Mouse (Mus musculus): ENCODE data around the gene Arhgap23. TPM values are rescaled to one million over a fixed set of nuclear protein-coding genes. Genes with fewer than 3 reads are reported as not detected.
A peak's percentile ranks its signal among the peaks of the same experiment; 100 is the strongest.

Arhgap23 gene
- polyA plus RNA-seq, 1 experiment from 2014 or later = 4.3 TPM

DNA sequence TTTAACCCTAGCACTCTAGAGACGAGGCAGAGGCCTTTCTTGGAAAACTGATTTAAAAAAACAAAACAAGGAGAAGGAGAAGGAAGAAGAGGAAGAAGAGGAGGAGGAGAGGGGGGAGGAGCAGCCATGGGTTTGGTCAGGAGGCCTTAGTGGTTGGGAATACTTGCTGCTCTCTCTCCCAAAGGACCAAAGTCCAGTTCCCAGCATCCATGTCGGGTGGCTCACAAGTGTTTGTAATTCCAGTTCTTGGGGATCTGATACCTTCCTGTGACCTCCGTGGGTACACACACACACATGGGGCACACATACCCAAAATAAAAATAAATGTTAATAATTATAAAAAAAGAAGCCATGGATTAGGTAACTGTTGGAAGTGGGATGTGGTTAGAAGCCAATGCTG lies 35.3 kb upstream of the Arhgap23 start:
- no peak overlapping the region for H3K9ac ChIP-seq (ENCODE audit: low read length)
- no peak for DNase-seq (ENCODE audit: low spot score)
- no peaks in the 10 kb centered on the region for H3K4me1 ChIP-seq (replicated peaks; ENCODE audit: control insufficient read depth, insufficient read depth)
- H3K27ac ChIP-seq (replicated peaks) = no peak overlapping the region
- 54% methylated on average over 3 of the region's 3 CpGs for WGBS
- no peak for TF ChIP-seq EP300 (optimal IDR thresholded peaks at IDR 0.05)
- no peak for TF ChIP-seq CTCF (IDR thresholded peaks at IDR 0.05; ENCODE audit: low read depth)
- no peak for ATAC-seq (ENCODE audit: low FRiP score, low TSS enrichment)
- no peaks in the 10 kb centered on the region for H3K27me3 ChIP-seq (ENCODE audit: control insufficient read depth, insufficient read depth, low read length)
- no peak overlapping the region for H3K4me2 ChIP-seq (replicated peaks; ENCODE audit: low read depth)
- H3K36me3 ChIP-seq (ENCODE audit: control insufficient read depth, insufficient read depth, low read length) = peaks cover 8% of the 10 kb centered on the region
- H3K9me3 ChIP-seq (ENCODE audit: control insufficient read depth, low read length) = no peaks in the 10 kb centered on the region
- no peak overlapping the region for H3K4me3 ChIP-seq (ENCODE audit: low read depth, low read length)

- H3K9me3 ChIP-seq (ENCODE audit: control insufficient read depth, low read length) = no peaks in the 10 kb centered on the region
- peak overlapping the region; percentile 58 for H3K27ac ChIP-seq (replicated peaks)
- H3K4me3 ChIP-seq (ENCODE audit: low read depth, low read length) = no peak overlapping the region
- 91% methylated on average over 2 of the region's 2 CpGs for WGBS
- TF ChIP-seq CTCF (IDR thresholded peaks at IDR 0.05; ENCODE audit: low read depth) = no peak
- no peak for TF ChIP-seq EP300 (optimal IDR thresholded peaks at IDR 0.05)
- peak; percentile 75; the same call in 1 of the 2 replicates for ATAC-seq (ENCODE audit: low FRiP score, low TSS enrichment)
- H3K9ac ChIP-seq (ENCODE audit: low read length) = no peak overlapping the region
- H3K4me1 ChIP-seq (replicated peaks; ENCODE audit: control insufficient read depth, insufficient read depth) = no peaks in the 10 kb centered on the region
- DNase-seq (ENCODE audit: low spot score) = no peak
- H3K27me3 ChIP-seq (ENCODE audit: control insufficient read depth, insufficient read depth, low read length) = no peaks in the 10 kb centered on the region
- peaks cover 5% of the 10 kb centered on the region for H3K36me3 ChIP-seq (ENCODE audit: control insufficient read depth, insufficient read depth, low read length)
- H3K4me2 ChIP-seq (replicated peaks; ENCODE audit: low read depth) = no peak overlapping the region
These were observed 32.3 kb upstream of the Arhgap23 start for GRCm38 (mm10) chr11:97383017-97383416.

GRCm38 (mm10) chr11:97383764-97384163 lies 31.6 kb upstream of the Arhgap23 start:
- Histone ChIP-seq H3K36me3 (ENCODE audit: control insufficient read depth, insufficient read depth, low read length) (peaks cover under 1% of the 10 kb centered on the region), H3K27ac (replicated peaks) (peak overlapping the region; percentile 58), H3K4me2 (replicated peaks; ENCODE audit: low read depth) (no peak overlapping the region), H3K27me3 (ENCODE audit: control insufficient read depth, insufficient read depth, low read length) (no peaks in the 10 kb centered on the region), H3K4me1 (replicated peaks; ENCODE audit: control insufficient read depth, insufficient read depth) (no peaks in the 10 kb centered on the region), H3K9me3 (ENCODE audit: control insufficient read depth, low read length) (no peaks in the 10 kb centered on the region), H3K4me3 (ENCODE audit: low read depth, low read length) (no peak overlapping the region), H3K9ac (ENCODE audit: low read length) (no peak overlapping the region)
- DNase-seq (ENCODE audit: low spot score) (no peak), ATAC-seq (ENCODE audit: low FRiP score, low TSS enrichment) (no peak)
- WGBS = 40% methylated on average over 2 of the region's 2 CpGs
- TF ChIP-seq EP300 (optimal IDR thresholded peaks at IDR 0.05) (no peak), CTCF (IDR thresholded peaks at IDR 0.05; ENCODE audit: low read depth) (no peak)

- Histone ChIP-seq H3K9ac (ENCODE audit: low read length) (no peak overlapping the region), H3K9me3 (ENCODE audit: control insufficient read depth, low read length) (no peaks in the 10 kb centered on the region), H3K4me1 (replicated peaks; ENCODE audit: control insufficient read depth, insufficient read depth) (no peaks in the 10 kb centered on the region), H3K36me3 (ENCODE audit: control insufficient read depth, insufficient read depth, low read length) (peaks cover 22% of the 10 kb centered on the region), H3K4me3 (ENCODE audit: low read depth, low read length) (no peak overlapping the region), H3K27ac (replicated peaks) (no peak overlapping the region), H3K27me3 (ENCODE audit: control insufficient read depth, insufficient read depth, low read length) (no peaks in the 10 kb centered on the region), H3K4me2 (replicated peaks; ENCODE audit: low read depth) (no peak overlapping the region)
- TF ChIP-seq EP300 (optimal IDR thresholded peaks at IDR 0.05) = no peak
- TF ChIP-seq CTCF (IDR thresholded peaks at IDR 0.05; ENCODE audit: low read depth) = no peak
- ATAC-seq (ENCODE audit: low FRiP score, low TSS enrichment) = 0 out of 2 replicates have a peak, but pooled peaks have one; percentile 51
- 93% methylated on average over 2 of the region's 2 CpGs for WGBS
- no peak for DNase-seq (ENCODE audit: low spot score)
These were observed 27.5 kb upstream of the Arhgap23 start for GRCm38 (mm10) chr11:97387811-97388210.

DNA sequence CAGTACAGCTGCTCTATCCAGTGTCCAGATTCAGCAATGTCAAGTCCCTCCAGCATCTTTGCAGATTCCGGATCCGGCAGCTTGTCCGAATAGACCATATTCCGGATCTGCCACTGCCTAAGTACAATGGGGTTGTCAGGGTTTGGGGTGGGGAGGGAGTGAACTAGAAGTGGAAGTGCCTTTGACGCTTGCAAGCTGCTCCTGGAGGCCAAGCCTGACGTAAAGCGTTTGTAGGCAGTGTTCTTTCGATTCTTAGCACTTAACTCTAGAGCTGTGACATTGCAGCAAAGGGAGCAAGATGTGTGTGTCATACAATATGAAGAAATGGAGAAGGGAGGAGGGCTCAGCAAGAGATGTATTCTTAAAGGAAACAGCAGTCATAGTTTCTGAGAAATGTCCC lies 26.2 kb upstream of the Arhgap23 start:
- DNase-seq (ENCODE audit: low spot score) = no peak
- Histone ChIP-seq H3K4me3 (ENCODE audit: low read depth, low read length) (no peak overlapping the region), H3K4me1 (replicated peaks; ENCODE audit: control insufficient read depth, insufficient read depth) (no peaks in the 10 kb centered on the region), H3K27me3 (ENCODE audit: control insufficient read depth, insufficient read depth, low read length) (no peaks in the 10 kb centered on the region), H3K9ac (ENCODE audit: low read length) (no peak overlapping the region), H3K4me2 (replicated peaks; ENCODE audit: low read depth) (no peak overlapping the region), H3K27ac (replicated peaks) (no peak overlapping the region), H3K9me3 (ENCODE audit: control insufficient read depth, low read length) (no peaks in the 10 kb centered on the region), H3K36me3 (ENCODE audit: control insufficient read depth, insufficient read depth, low read length) (peaks cover 25% of the 10 kb centered on the region)
- 84% methylated on average over 8 of the region's 8 CpGs for WGBS
- no peak for TF ChIP-seq CTCF (IDR thresholded peaks at IDR 0.05; ENCODE audit: low read depth)
- no peak for TF ChIP-seq EP300 (optimal IDR thresholded peaks at IDR 0.05)
- no peak for ATAC-seq (ENCODE audit: low FRiP score, low TSS enrichment)

DNA sequence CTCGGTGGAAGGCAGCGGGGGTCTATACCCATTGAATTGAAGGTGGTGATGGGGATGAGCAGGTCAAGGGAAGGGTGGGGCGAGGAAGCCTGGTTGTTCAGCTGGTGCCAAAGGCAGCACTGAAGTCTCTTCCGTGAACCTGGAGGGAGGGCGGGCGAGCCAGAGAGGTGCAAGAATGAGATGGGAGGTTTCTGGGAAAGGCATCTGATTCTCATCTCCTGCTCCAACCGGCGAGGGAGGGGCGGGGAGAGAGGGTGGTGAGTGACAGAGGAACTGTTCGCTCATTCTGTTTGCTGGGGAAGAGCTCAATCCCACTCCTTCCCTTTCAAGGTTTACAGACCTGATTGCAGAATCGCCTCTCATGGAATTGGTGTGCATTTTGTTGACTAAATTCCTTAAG lies 21.7 kb upstream of the Arhgap23 start:
- TF ChIP-seq CTCF (IDR thresholded peaks at IDR 0.05; ENCODE audit: low read depth) (no peak), EP300 (optimal IDR thresholded peaks at IDR 0.05) (no peak)
- 64% methylated on average over 11 of the region's 11 CpGs for WGBS
- Histone ChIP-seq H3K4me3 (ENCODE audit: low read depth, low read length) (no peak overlapping the region), H3K9ac (ENCODE audit: low read length) (no peak overlapping the region), H3K9me3 (ENCODE audit: control insufficient read depth, low read length) (no peaks in the 10 kb centered on the region), H3K4me2 (replicated peaks; ENCODE audit: low read depth) (no peak overlapping the region), H3K4me1 (replicated peaks; ENCODE audit: control insufficient read depth, insufficient read depth) (no peaks in the 10 kb centered on the region), H3K27me3 (ENCODE audit: control insufficient read depth, insufficient read depth, low read length) (no peaks in the 10 kb centered on the region), H3K27ac (replicated peaks) (no peak overlapping the region), H3K36me3 (ENCODE audit: control insufficient read depth, insufficient read depth, low read length) (peaks cover 25% of the 10 kb centered on the region)
- ATAC-seq (ENCODE audit: low FRiP score, low TSS enrichment) (no peak), DNase-seq (ENCODE audit: low spot score) (no peak)

Measured in stomach, postnatal 0 days (tissue).